Mouse (Mus musculus): Measurements from ENCODE around the gene Calhm5.

Gene Calhm5

DNA sequence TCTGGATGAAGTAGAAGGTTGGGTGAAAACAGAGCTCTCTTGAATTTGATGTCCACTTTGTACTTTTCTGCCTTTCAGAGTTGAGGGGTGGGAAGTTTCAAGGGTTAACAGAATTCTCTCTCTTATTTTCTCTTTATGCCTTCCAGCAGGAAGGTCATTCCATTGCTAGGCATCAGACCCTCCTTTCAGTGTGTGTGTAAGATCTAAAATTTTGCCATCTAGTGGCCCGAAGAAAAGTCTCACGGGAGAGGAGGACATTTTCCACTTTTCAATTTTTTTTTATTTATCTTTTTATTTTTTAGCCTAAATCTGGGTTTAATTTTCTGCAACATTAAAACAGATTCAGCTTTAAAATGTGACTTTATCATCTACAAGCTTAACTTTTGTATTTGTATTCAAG lies 24.7 kb downstream of the Calhm5 start:
- DNase-seq (ENCODE audit: low read depth, low spot score): no peak

- DNase-seq (ENCODE audit: low read depth, low spot score): no peak
Measured at GRCm38 (mm10) chr10:34070999-34071492, 25.3 kb downstream of the Calhm5 start.

- no peak for DNase-seq (ENCODE audit: low read depth, low spot score)
Measured at GRCm38 (mm10) chr10:34069606-34070005, 26.7 kb downstream of the Calhm5 start.

DNA sequence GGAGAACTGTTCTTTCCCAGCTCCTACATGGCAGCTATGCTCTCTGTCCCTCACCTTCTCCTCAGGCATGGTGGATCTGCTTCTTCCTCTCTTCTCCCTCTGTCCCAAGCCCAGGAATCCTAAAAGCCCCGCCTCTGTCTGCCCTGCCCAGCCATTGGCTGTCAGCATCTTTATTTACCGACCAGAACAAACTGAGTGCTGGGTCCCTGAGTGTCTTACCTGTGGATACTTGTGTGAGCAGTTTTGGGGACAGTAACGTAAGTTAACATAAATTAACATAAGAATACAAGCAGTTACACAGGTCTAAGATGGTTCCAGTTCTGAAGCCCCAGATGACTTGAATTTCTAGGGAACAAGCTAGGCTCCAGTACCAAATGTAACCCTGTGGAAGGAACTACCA lies 29.7 kb downstream of the Calhm5 start:
- DNase-seq (ENCODE audit: low read depth, low spot score): peak; percentile 64

DNA sequence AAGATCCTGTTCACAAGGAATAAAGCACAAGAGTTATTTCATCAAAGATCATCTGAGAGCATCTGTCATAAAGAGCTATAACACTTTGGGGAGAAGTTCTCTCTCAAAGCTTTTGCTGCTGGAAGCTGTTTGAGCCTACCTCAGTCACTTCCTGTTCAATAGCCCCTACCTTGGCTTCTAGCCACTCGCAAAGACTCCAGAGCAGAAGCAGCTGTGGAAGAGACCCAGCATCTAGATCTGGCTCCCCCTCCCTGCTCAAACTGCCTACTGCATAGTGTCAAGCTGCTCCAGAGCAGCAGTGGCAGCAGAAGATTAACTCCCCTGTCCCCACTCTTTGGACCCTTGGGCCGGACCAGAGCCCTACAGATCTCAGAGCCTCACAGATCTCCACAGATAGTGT lies 42.3 kb downstream of the Calhm5 start:
- no peak for DNase-seq (ENCODE audit: low read depth, low spot score)

DNA sequence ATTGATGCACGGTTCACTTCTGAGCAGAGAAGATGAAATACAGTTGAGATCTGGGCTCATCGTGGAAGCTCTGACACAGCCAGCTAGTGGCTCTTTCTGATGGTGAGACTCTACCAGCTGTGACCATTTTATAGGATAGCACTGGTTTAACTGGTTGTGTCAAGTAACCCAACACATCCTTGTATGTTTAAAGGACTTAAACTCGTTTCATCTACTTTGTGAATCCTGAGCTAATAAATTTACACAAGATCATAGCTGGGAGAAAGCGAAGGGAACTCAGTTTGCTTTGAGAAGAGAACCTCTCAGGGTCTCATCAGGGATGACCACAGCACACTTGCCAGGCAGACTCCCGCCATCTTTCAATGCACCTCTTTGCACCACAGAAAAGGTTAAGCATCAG lies 52.1 kb downstream of the Calhm5 start, which contains the start of gene Calhm4:
Gene Calhm4 (minus strand): TSS at position 101 of the 400 bp plus-strand sequence.
- no peak for DNase-seq (ENCODE audit: low read depth, low spot score)

Data from ES-CJ7 (cell line).